Mouse (Mus musculus) testis, adult 2 months (tissue): ENCODE measurements around the gene Synj1. TPM values are rescaled to one million over a fixed set of nuclear protein-coding genes. Genes with fewer than 3 reads are reported as not detected.

Source experiments
- H3K27ac ChIP-seq: fragments of 200-500 bp; 2 replicates; pipeline ENCODE4 v1.5.1; 2012; ENCODE audit warnings: low read depth, low read length; ENCODE audit not compliant: control insufficient read depth, insufficient read depth
- H3K27me3 ChIP-seq: fragments of 200-500 bp; 2 replicates; pipeline ENCODE4 v1.6.1; 2012; ENCODE audit warnings: mild to moderate bottlenecking, low read length, moderate library complexity; ENCODE audit not compliant: control insufficient read depth, insufficient read depth
- H3K36me3 ChIP-seq: fragments of 200-500 bp; 2 replicates; pipeline ENCODE4 v1.6.1; 2012; ENCODE audit warnings: mild to moderate bottlenecking, low read length; ENCODE audit not compliant: control insufficient read depth, insufficient read depth
- H3K4me1 ChIP-seq: fragments of 200-500 bp; 2 replicates; pipeline ENCODE4 v1.6.1; 2012; ENCODE audit warnings: low read length; ENCODE audit not compliant: control insufficient read depth, insufficient read depth
- H3K4me3 ChIP-seq: fragments of 200-500 bp; 2 replicates; pipeline ENCODE4 v1.5.1; 2012; ENCODE audit warnings: low read depth, mild to moderate bottlenecking, low read length, moderate library complexity, mixed read lengths; ENCODE audit not compliant: control insufficient read depth
- CTCF ChIP-seq: fragments of 200-500 bp; IDR thresholded peaks from 2 replicates; pipeline ENCODE4 v1.5.1; 2012; ENCODE audit warnings: low read depth, mild to moderate bottlenecking, inconsistent platforms, low read length, moderate library complexity; ENCODE audit not compliant: control insufficient read depth, insufficient read depth, insufficient replicate concordance
- POLR2A ChIP-seq: fragments of 200-500 bp; IDR thresholded peaks from 2 replicates; pipeline ENCODE4 v1.6.1; 2012; ENCODE audit warnings: low read depth, mild to moderate bottlenecking, inconsistent platforms, low read length, moderate library complexity; ENCODE audit not compliant: control insufficient read depth
- polyA plus RNA-seq: library from polyadenylated mRNA; depleted of rRNA; stranded (reverse); fragments of >200 nt; gene quantifications from 2 replicates; pipeline ENCODE4 v1.2.3, GENCODE M21; 2012

Gene Synj1
- polyA plus RNA-seq, 1 experiment, result 18.9 TPM

- H3K4me1 ChIP-seq, result no peaks in the 10 kb centered on the region
- TF ChIP-seq CTCF (no peak), POLR2A (no peak)
- no peak overlapping the region for H3K4me3 ChIP-seq
- H3K27ac ChIP-seq, result no peak overlapping the region
- H3K27me3 ChIP-seq, result no peaks in the 10 kb centered on the region
- no peaks in the 10 kb centered on the region; the same call in 1 of the 2 replicates for H3K36me3 ChIP-seq
These were observed 47.2 kb downstream of the Synj1 start for GRCm38 (mm10) chr16:90963866-90964265.

- no peak overlapping the region for H3K27ac ChIP-seq
- no peaks in the 10 kb centered on the region for H3K27me3 ChIP-seq
- TF ChIP-seq POLR2A (no peak), CTCF (no peak)
- H3K4me1 ChIP-seq, result no peaks in the 10 kb centered on the region
- H3K4me3 ChIP-seq, result no peak overlapping the region
- no peaks in the 10 kb centered on the region; the same call in 1 of the 2 replicates for H3K36me3 ChIP-seq
These were observed 47.9 kb downstream of the Synj1 start for GRCm38 (mm10) chr16:90963231-90963630.

- H3K36me3 ChIP-seq, result no peaks in the 10 kb centered on the region; the same call in 1 of the 2 replicates
- no peak overlapping the region for H3K4me3 ChIP-seq
- no peak for TF ChIP-seq POLR2A
- TF ChIP-seq CTCF, result no peak
- no peaks in the 10 kb centered on the region for H3K27me3 ChIP-seq
- H3K4me1 ChIP-seq, result no peaks in the 10 kb centered on the region
- no peak overlapping the region for H3K27ac ChIP-seq
These were observed 52.6 kb downstream of the Synj1 start for GRCm38 (mm10) chr16:90958301-90959085.

GRCm38 (mm10) chr16:90955494-90955893 is 55.6 kb downstream of the Synj1 start:
- H3K4me1 ChIP-seq, result no peaks in the 10 kb centered on the region
- no peak overlapping the region for H3K27ac ChIP-seq
- TF ChIP-seq POLR2A, result no peak
- no peak for TF ChIP-seq CTCF
- peaks cover 1% of the 10 kb centered on the region; the same call in 1 of the 2 replicates for H3K36me3 ChIP-seq
- no peak overlapping the region for H3K4me3 ChIP-seq
- no peaks in the 10 kb centered on the region for H3K27me3 ChIP-seq

- Histone ChIP-seq H3K36me3 (peaks cover 1% of the 10 kb centered on the region; the same call in 1 of the 2 replicates), H3K4me3 (no peak overlapping the region), H3K4me1 (no peaks in the 10 kb centered on the region), H3K27ac (no peak overlapping the region), H3K27me3 (no peaks in the 10 kb centered on the region)
- no peak for TF ChIP-seq POLR2A
- TF ChIP-seq CTCF, result no peak
These were observed 57.3 kb downstream of the Synj1 start for GRCm38 (mm10) chr16:90953770-90954169.

- Histone ChIP-seq H3K4me1 (no peaks in the 10 kb centered on the region), H3K27me3 (no peaks in the 10 kb centered on the region), H3K4me3 (no peak overlapping the region), H3K36me3 (peaks cover 1% of the 10 kb centered on the region; the same call in 1 of the 2 replicates), H3K27ac (no peak overlapping the region)
- TF ChIP-seq POLR2A (no peak), CTCF (no peak)
These were observed 58.0 kb downstream of the Synj1 start for GRCm38 (mm10) chr16:90953147-90953546.

GRCm38 (mm10) chr16:90950354-90950963 is 60.6 kb downstream of the Synj1 start:
- Histone ChIP-seq H3K27me3 (no peaks in the 10 kb centered on the region), H3K36me3 (peaks cover 1% of the 10 kb centered on the region; the same call in 1 of the 2 replicates), H3K27ac (no peak overlapping the region), H3K4me3 (no peak overlapping the region), H3K4me1 (no peaks in the 10 kb centered on the region)
- TF ChIP-seq CTCF (no peak), POLR2A (no peak)
